Mouse (Mus musculus): ENCODE measurements around the gene Nfia. TPM values are rescaled to one million over a fixed set of nuclear protein-coding genes. Genes with fewer than 3 reads are reported as not detected.

The Nfia gene
- polyA plus RNA-seq, 1 experiment = 57.7 TPM

- TF ChIP-seq POLR2A (IDR thresholded peaks at IDR 0.05; ENCODE audit: borderline replicate concordance, extremely low read depth, low read depth, low read length) (no peak), CTCF (IDR thresholded peaks at IDR 0.05; ENCODE audit: insufficient read depth, low read length) (no peak)
- peak; percentile 51 for DNase-seq
- WGBS = 27% methylated on average over 12 of the region's 12 CpGs
- Histone ChIP-seq H3K4me3 (replicated peaks; ENCODE audit: extremely low read depth, low read depth, low read length) (no peak overlapping the region), H3K4me1 (ENCODE audit: control insufficient read depth, insufficient read depth, low read length) (peaks cover 12% of the 10 kb centered on the region)
Measured at GRCm38 (mm10) chr4:98003323-98004107, 231.0 kb downstream of the Nfia start.

- Histone ChIP-seq H3K4me3 (replicated peaks; ENCODE audit: extremely low read depth, low read depth, low read length) (peak overlapping the region; percentile 32), H3K4me1 (ENCODE audit: control insufficient read depth, insufficient read depth, low read length) (peaks cover 12% of the 10 kb centered on the region)
- WGBS = 14% methylated on average over 11 of the region's 11 CpGs
- DNase-seq = peak; percentile 71
- peak; percentile 68 for TF ChIP-seq CTCF (IDR thresholded peaks at IDR 0.05; ENCODE audit: insufficient read depth, low read length)
- TF ChIP-seq POLR2A (IDR thresholded peaks at IDR 0.05; ENCODE audit: borderline replicate concordance, extremely low read depth, low read depth, low read length) = no peak
Measured at GRCm38 (mm10) chr4:98004108-98004625, 231.6 kb downstream of the Nfia start.

- peaks cover 12% of the 10 kb centered on the region for H3K4me1 ChIP-seq (ENCODE audit: control insufficient read depth, insufficient read depth, low read length)
- H3K4me3 ChIP-seq (replicated peaks; ENCODE audit: extremely low read depth, low read depth, low read length) = no peak overlapping the region
- 69% methylated on average over 6 of the region's 6 CpGs for WGBS
- DNase-seq = no peak
- no peak for TF ChIP-seq POLR2A (IDR thresholded peaks at IDR 0.05; ENCODE audit: borderline replicate concordance, extremely low read depth, low read depth, low read length)
- no peak for TF ChIP-seq CTCF (IDR thresholded peaks at IDR 0.05; ENCODE audit: insufficient read depth, low read length)
Measured at GRCm38 (mm10) chr4:98004986-98005385, 232.5 kb downstream of the Nfia start.

GRCm38 (mm10) chr4:98008814-98009368 is 236.4 kb downstream of the Nfia start:
- WGBS = 72% methylated on average over 4 of the region's 4 CpGs
- TF ChIP-seq POLR2A (IDR thresholded peaks at IDR 0.05; ENCODE audit: borderline replicate concordance, extremely low read depth, low read depth, low read length) (no peak), CTCF (IDR thresholded peaks at IDR 0.05; ENCODE audit: insufficient read depth, low read length) (no peak)
- H3K4me3 ChIP-seq (replicated peaks; ENCODE audit: extremely low read depth, low read depth, low read length) = no peak overlapping the region
- DNase-seq = no peak
- H3K4me1 ChIP-seq (ENCODE audit: control insufficient read depth, insufficient read depth, low read length) = peaks cover 5% of the 10 kb centered on the region

- no peak for DNase-seq
- H3K4me3 ChIP-seq (replicated peaks; ENCODE audit: extremely low read depth, low read depth, low read length) = no peak overlapping the region
- no peaks in the 10 kb centered on the region; the same call in 1 of the 2 replicates for H3K4me1 ChIP-seq (ENCODE audit: control insufficient read depth, insufficient read depth, low read length)
- WGBS = 74% methylated on average over 2 of the region's 2 CpGs
- TF ChIP-seq POLR2A (IDR thresholded peaks at IDR 0.05; ENCODE audit: borderline replicate concordance, extremely low read depth, low read depth, low read length) (no peak), CTCF (IDR thresholded peaks at IDR 0.05; ENCODE audit: insufficient read depth, low read length) (no peak)
Measured at GRCm38 (mm10) chr4:98009966-98010365, 237.4 kb downstream of the Nfia start.

GRCm38 (mm10) chr4:98019811-98020210 is 247.3 kb downstream of the Nfia start:
- no peak overlapping the region for H3K4me3 ChIP-seq (replicated peaks; ENCODE audit: extremely low read depth, low read depth, low read length)
- no peak for DNase-seq
- H3K4me1 ChIP-seq (ENCODE audit: control insufficient read depth, insufficient read depth, low read length) = no peaks in the 10 kb centered on the region
- TF ChIP-seq CTCF (IDR thresholded peaks at IDR 0.05; ENCODE audit: insufficient read depth, low read length) (no peak), POLR2A (IDR thresholded peaks at IDR 0.05; ENCODE audit: borderline replicate concordance, extremely low read depth, low read depth, low read length) (no peak)
- 87% methylated on average over 3 of the region's 3 CpGs for WGBS

GRCm38 (mm10) chr4:98020836-98021235 is 248.3 kb downstream of the Nfia start:
- no peak for DNase-seq
- H3K4me3 ChIP-seq (replicated peaks; ENCODE audit: extremely low read depth, low read depth, low read length) = no peak overlapping the region
- TF ChIP-seq CTCF (IDR thresholded peaks at IDR 0.05; ENCODE audit: insufficient read depth, low read length) = no peak
- TF ChIP-seq POLR2A (IDR thresholded peaks at IDR 0.05; ENCODE audit: borderline replicate concordance, extremely low read depth, low read depth, low read length) = no peak
- H3K4me1 ChIP-seq (ENCODE audit: control insufficient read depth, insufficient read depth, low read length) = no peaks in the 10 kb centered on the region
- WGBS = 72% methylated on average over 7 of the region's 7 CpGs

GRCm38 (mm10) chr4:98023245-98023792 is 250.8 kb downstream of the Nfia start:
- no peaks in the 10 kb centered on the region for H3K4me1 ChIP-seq (ENCODE audit: control insufficient read depth, insufficient read depth, low read length)
- WGBS = 93% methylated on average over 6 of the region's 6 CpGs
- no peak for DNase-seq

GRCm38 (mm10) chr4:98027412-98027811 is 254.9 kb downstream of the Nfia start:
- 94% methylated on average over 4 of the region's 4 CpGs for WGBS
- TF ChIP-seq CTCF (IDR thresholded peaks at IDR 0.05; ENCODE audit: insufficient read depth, low read length) (no peak), POLR2A (IDR thresholded peaks at IDR 0.05; ENCODE audit: borderline replicate concordance, extremely low read depth, low read depth, low read length) (no peak)
- H3K4me1 ChIP-seq (ENCODE audit: control insufficient read depth, insufficient read depth, low read length) = no peaks in the 10 kb centered on the region

More at GRCm38 (mm10) chr4:98023245-98023792, 250.8 kb downstream of the Nfia start:
- no peak overlapping the region for H3K4me3 ChIP-seq (replicated peaks; ENCODE audit: extremely low read depth, low read depth, low read length)
- TF ChIP-seq POLR2A (IDR thresholded peaks at IDR 0.05; ENCODE audit: borderline replicate concordance, extremely low read depth, low read depth, low read length) (no peak), CTCF (IDR thresholded peaks at IDR 0.05; ENCODE audit: insufficient read depth, low read length) (no peak)

More at GRCm38 (mm10) chr4:98027412-98027811, 254.9 kb downstream of the Nfia start:
- H3K4me3 ChIP-seq (replicated peaks; ENCODE audit: extremely low read depth, low read depth, low read length) = no peak overlapping the region
- no peak for DNase-seq

Measured in lung, adult 2 months (tissue).